Mouse (Mus musculus): ENCODE measurements around the gene Mycbp2.
A peak's percentile ranks its signal among the peaks of the same experiment; 100 is the strongest.

Gene Mycbp2

GRCm38 (mm10) chr14:103346729-103347505 lies at the start of gene Mycbp2:
Mycbp2 (minus strand) TSS chr14:103346814.
- peak; percentile 99 for DNase-seq

GRCm38 (mm10) chr14:103392391-103392790 lies 45.8 kb upstream of the Mycbp2 start:
- no peak for DNase-seq

GRCm38 (mm10) chr14:103387431-103387830 lies 40.8 kb upstream of the Mycbp2 start:
- no peak for DNase-seq

GRCm38 (mm10) chr14:103386871-103387270 lies 40.3 kb upstream of the Mycbp2 start:
- no peak for DNase-seq

- DNase-seq = no peak
Observed at GRCm38 (mm10) chr14:103385084-103385610, 38.5 kb upstream of the Mycbp2 start.

GRCm38 (mm10) chr14:103378703-103379102 lies 32.1 kb upstream of the Mycbp2 start:
- no peak for DNase-seq

GRCm38 (mm10) chr14:103376765-103377164 lies 30.2 kb upstream of the Mycbp2 start:
- no peak for DNase-seq

- DNase-seq = no peak
Observed at GRCm38 (mm10) chr14:103375523-103375922, 28.9 kb upstream of the Mycbp2 start.

- DNase-seq = no peak
Observed at GRCm38 (mm10) chr14:103363199-103363598, 16.6 kb upstream of the Mycbp2 start.

GRCm38 (mm10) chr14:103356066-103356465 lies 9.5 kb upstream of the Mycbp2 start:
- no peak for DNase-seq

GRCm38 (mm10) chr14:103354396-103355352 lies 8.1 kb upstream of the Mycbp2 start:
- DNase-seq = peak; percentile 3

GRCm38 (mm10) chr14:103345858-103346728 lies 521 bp downstream of the Mycbp2 start:
- DNase-seq = peak; percentile 72

GRCm38 (mm10) chr14:103345486-103345857 lies 1.1 kb downstream of the Mycbp2 start:
- DNase-seq = peak; percentile 2

- no peak for DNase-seq
Observed at GRCm38 (mm10) chr14:103345011-103345410, 1.6 kb downstream of the Mycbp2 start.

GRCm38 (mm10) chr14:103343791-103344190 lies 2.8 kb downstream of the Mycbp2 start:
- DNase-seq = no peak

- no peak for DNase-seq
Observed at GRCm38 (mm10) chr14:103341385-103342294, 5.0 kb downstream of the Mycbp2 start.

GRCm38 (mm10) chr14:103312926-103313325 lies 33.7 kb downstream of the Mycbp2 start:
- DNase-seq = no peak

GRCm38 (mm10) chr14:103296227-103296626 lies 50.4 kb downstream of the Mycbp2 start:
- DNase-seq = no peak

- no peak for DNase-seq
Observed at GRCm38 (mm10) chr14:103286650-103287049, 60.0 kb downstream of the Mycbp2 start.

- DNase-seq = no peak
Observed at GRCm38 (mm10) chr14:103276667-103277066, 69.9 kb downstream of the Mycbp2 start.

GRCm38 (mm10) chr14:103260437-103260836 lies 86.2 kb downstream of the Mycbp2 start:
- DNase-seq = no peak

All from lung, postnatal 10 days (tissue).